Mouse (Mus musculus) liver, adult (tissue): ENCODE results near the gene Frmpd2.
A peak's percentile ranks its signal among the peaks of the same experiment; 100 is the strongest.

Experiments
- GATA4 ChIP-seq: IDR thresholded peaks from 2 replicates; pipeline ENCODE4 v1.6.1; 2014; ENCODE audit warnings: mild to moderate bottlenecking, low read length; ENCODE audit not compliant: insufficient replicate concordance

The Frmpd2 gene

GRCm38 (mm10) chr14:33471331-33471730 is at the start of gene Frmpd2:
TSS of gene Frmpd2 (plus strand) at chr14:33471696.
- no peak for TF ChIP-seq GATA4

GRCm38 (mm10) chr14:33423003-33423402 is 48.5 kb upstream of the Frmpd2 start:
- TF ChIP-seq GATA4 = no peak

- TF ChIP-seq GATA4 = no peak
These were observed 47.4 kb upstream of the Frmpd2 start for GRCm38 (mm10) chr14:33424124-33424523.

- TF ChIP-seq GATA4 = no peak
These were observed 27.7 kb upstream of the Frmpd2 start for GRCm38 (mm10) chr14:33443780-33444179.

- TF ChIP-seq GATA4 = no peak
These were observed 25.5 kb upstream of the Frmpd2 start for GRCm38 (mm10) chr14:33445962-33446361.

GRCm38 (mm10) chr14:33446561-33447023 is 24.9 kb upstream of the Frmpd2 start:
- TF ChIP-seq GATA4 = no peak

- peak; percentile 7; the same call in 1 of the 2 replicates for TF ChIP-seq GATA4
These were observed 24.4 kb upstream of the Frmpd2 start, which contains the start of gene Mapk8 for GRCm38 (mm10) chr14:33447027-33447569. TSS of gene Mapk8 (minus strand) at chr14:33447158.

GRCm38 (mm10) chr14:33448276-33448675 is 23.2 kb upstream of the Frmpd2 start:
- no peak for TF ChIP-seq GATA4

GRCm38 (mm10) chr14:33449296-33449840 is 22.1 kb upstream of the Frmpd2 start:
- TF ChIP-seq GATA4 = no peak

- no peak for TF ChIP-seq GATA4
These were observed 21.2 kb upstream of the Frmpd2 start for GRCm38 (mm10) chr14:33450331-33450730.

- no peak for TF ChIP-seq GATA4
These were observed 7.8 kb upstream of the Frmpd2 start for GRCm38 (mm10) chr14:33463658-33464057.

GRCm38 (mm10) chr14:33467766-33468165 is 3.7 kb upstream of the Frmpd2 start:
- TF ChIP-seq GATA4 = no peak

- TF ChIP-seq GATA4 = no peak
These were observed 3.0 kb downstream of the Frmpd2 start for GRCm38 (mm10) chr14:33474461-33474860.

- no peak for TF ChIP-seq GATA4
These were observed 4.7 kb downstream of the Frmpd2 start for GRCm38 (mm10) chr14:33476094-33476760.

GRCm38 (mm10) chr14:33481991-33482390 is 10.5 kb downstream of the Frmpd2 start:
- TF ChIP-seq GATA4 = no peak

GRCm38 (mm10) chr14:33487805-33488550 is 16.5 kb downstream of the Frmpd2 start:
- no peak for TF ChIP-seq GATA4

- TF ChIP-seq GATA4 = no peak
These were observed 23.7 kb downstream of the Frmpd2 start for GRCm38 (mm10) chr14:33495226-33495625.
